Mouse (Mus musculus) myocyte (in vitro differentiated cells): ENCODE results near the gene Negr1.

Experiments
- CEBPB ChIP-seq: IDR thresholded peaks from 2 replicates; pipeline ENCODE4 v1.6.1; 2011; ENCODE audit warnings: mild to moderate bottlenecking, moderate library complexity; ENCODE audit not compliant: poor library complexity, insufficient read depth, severe bottlenecking
- MAX ChIP-seq: IDR thresholded peaks from one replicate; pipeline ENCODE4 v1.6.1; 2011; ENCODE audit warnings: low read depth, mild to moderate bottlenecking, control low read depth
- MYOD1 ChIP-seq, 3 experiments: IDR thresholded peaks; one replicate each; pipeline ENCODE4 v1.6.1; 2011; ENCODE audit warnings: control low read depth in 2 of 3, low read depth in 2 of 3, mild to moderate bottlenecking in 2 of 3, moderate library complexity in 1 of 3; ENCODE audit not compliant: insufficient read length in 2 of 3, control insufficient read depth in 1 of 3
- MYOG ChIP-seq, 3 experiments: IDR thresholded peaks; one replicate each; pipeline ENCODE4 v1.6.1; 2011; ENCODE audit warnings: control low read depth in 2 of 3, low read depth in 2 of 3, mild to moderate bottlenecking in 2 of 3; ENCODE audit not compliant: insufficient read length in 2 of 3, control insufficient read depth in 1 of 3, insufficient read depth in 1 of 3
- POLR2A ChIP-seq: IDR thresholded peaks from one replicate; pipeline ENCODE4 v1.6.1; 2011; ENCODE audit warnings: low read depth, mild to moderate bottlenecking, control low read depth, moderate library complexity; ENCODE audit not compliant: insufficient read length
- POLR2AphosphoS2 ChIP-seq: IDR thresholded peaks from one replicate; pipeline ENCODE4 v1.6.1; 2011; ENCODE audit warnings: low read depth, control low read depth; ENCODE audit not compliant: insufficient read length
- REST ChIP-seq: IDR thresholded peaks from one replicate; pipeline ENCODE4 v1.6.1; 2011; ENCODE audit warnings: mild to moderate bottlenecking, control low read depth, moderate library complexity; ENCODE audit not compliant: insufficient read depth, insufficient read length
- TCF12 ChIP-seq: IDR thresholded peaks from one replicate; pipeline ENCODE4 v1.6.1; 2011; ENCODE audit warnings: mild to moderate bottlenecking, control low read depth; ENCODE audit not compliant: poor library complexity, insufficient read depth, severe bottlenecking
- TCF3 ChIP-seq: IDR thresholded peaks from one replicate; pipeline ENCODE4 v1.6.1; 2011; ENCODE audit warnings: low read depth, control low read depth; ENCODE audit not compliant: insufficient read length
- USF1 ChIP-seq: IDR thresholded peaks from one replicate; pipeline ENCODE4 v1.6.1; 2011; ENCODE audit warnings: low read depth, mild to moderate bottlenecking, control low read depth, moderate library complexity

- no peak for TF ChIP-seq POLR2A
- TF ChIP-seq MYOD1 (IDR thresholded peaks at IDR 0.05; ENCODE audit: control insufficient read depth in 1 of 3, insufficient read length in 2 of 3, low read depth in 2 of 3) = no peak
- no peak for TF ChIP-seq USF1
- TF ChIP-seq REST = no peak
- no peak for TF ChIP-seq MYOG (IDR thresholded peaks at IDR 0.05; ENCODE audit: control insufficient read depth in 1 of 3, insufficient read depth in 1 of 3, insufficient read length in 2 of 3, low read depth in 2 of 3)
- TF ChIP-seq TCF12 = no peak
- TF ChIP-seq CEBPB = no peak
- no peak for TF ChIP-seq POLR2AphosphoS2
- no peak for TF ChIP-seq TCF3
- TF ChIP-seq MAX = no peak
Measured at GRCm38 (mm10) chr3:157209386-157209785, 647.8 kb downstream of the Negr1 start.
